Mouse (Mus musculus): ENCODE measurements at regions not wholly inside any gene's neighbourhood (a gene's known extent, or its start where the extent isn't known, plus 50 kb on each side); places are given as distances from the start of the nearest gene placed in this dataset.

- no peak for ATAC-seq
- Histone ChIP-seq H3K4me3 (ENCODE audit: low read length) (no peak overlapping the region), H3K9me3 (ENCODE audit: control insufficient read depth, low read length) (no peaks in the 10 kb centered on the region), H3K27me3 (replicated peaks; ENCODE audit: control insufficient read depth, insufficient read depth, low read length) (no peaks in the 10 kb centered on the region), H3K36me3 (ENCODE audit: control insufficient read depth, insufficient read depth, low read length) (no peaks in the 10 kb centered on the region), H3K4me1 (ENCODE audit: control insufficient read depth, insufficient read depth, low read length) (no peaks in the 10 kb centered on the region), H3K9ac (ENCODE audit: low read depth, low read length) (no peak overlapping the region), H3K27ac (ENCODE audit: low read length) (no peak overlapping the region), H3K4me2 (ENCODE audit: low read depth, low read length) (no peak overlapping the region)
- 67% methylated on average over 4 of the region's 4 CpGs for WGBS
These were observed 1160.3 kb downstream of the 4930447A16Rik start for GRCm38 (mm10) chr15:38585610-38586009.

DNA sequence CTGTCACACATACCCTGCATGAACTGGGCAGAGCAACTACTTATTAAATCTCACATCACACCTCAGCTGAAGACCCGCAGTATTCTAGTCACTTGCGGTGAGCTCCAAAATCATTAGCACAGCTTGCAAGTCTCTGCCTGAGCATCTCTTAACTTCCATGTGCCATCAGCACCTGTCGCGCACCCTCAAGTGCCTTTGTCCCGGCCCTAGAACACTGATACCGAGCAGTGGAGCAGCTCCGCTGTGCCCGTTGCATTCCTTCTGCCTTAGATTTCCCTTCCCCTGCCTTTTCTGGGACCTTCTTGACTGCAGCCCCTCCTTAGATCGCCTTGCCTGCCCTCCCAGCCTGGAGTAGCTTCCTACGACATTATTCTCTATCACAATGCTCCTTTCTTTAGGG, 1161.2 kb downstream of the 4930447A16Rik start:
- 69% methylated on average over 10 of the region's 10 CpGs for WGBS
- Histone ChIP-seq H3K9ac (ENCODE audit: low read depth, low read length) (no peak overlapping the region), H3K27ac (ENCODE audit: low read length) (no peak overlapping the region), H3K4me3 (ENCODE audit: low read length) (no peak overlapping the region), H3K4me1 (ENCODE audit: control insufficient read depth, insufficient read depth, low read length) (no peaks in the 10 kb centered on the region), H3K4me2 (ENCODE audit: low read depth, low read length) (no peak overlapping the region), H3K9me3 (ENCODE audit: control insufficient read depth, low read length) (no peaks in the 10 kb centered on the region), H3K27me3 (replicated peaks; ENCODE audit: control insufficient read depth, insufficient read depth, low read length) (no peaks in the 10 kb centered on the region), H3K36me3 (ENCODE audit: control insufficient read depth, insufficient read depth, low read length) (no peaks in the 10 kb centered on the region)
- no peak for ATAC-seq

GRCm38 (mm10) chr15:38588268-38588667, 1162.9 kb downstream of the 4930447A16Rik start:
- H3K4me2 ChIP-seq (ENCODE audit: low read depth, low read length), result no peak overlapping the region
- no peaks in the 10 kb centered on the region for H3K4me1 ChIP-seq (ENCODE audit: control insufficient read depth, insufficient read depth, low read length)
- H3K27me3 ChIP-seq (replicated peaks; ENCODE audit: control insufficient read depth, insufficient read depth, low read length), result no peaks in the 10 kb centered on the region
- H3K27ac ChIP-seq (ENCODE audit: low read length), result no peak overlapping the region
- 55% methylated on average over 5 of the region's 5 CpGs for WGBS
- H3K4me3 ChIP-seq (ENCODE audit: low read length), result no peak overlapping the region
- H3K9ac ChIP-seq (ENCODE audit: low read depth, low read length), result no peak overlapping the region
- H3K9me3 ChIP-seq (ENCODE audit: control insufficient read depth, low read length), result no peaks in the 10 kb centered on the region
- H3K36me3 ChIP-seq (ENCODE audit: control insufficient read depth, insufficient read depth, low read length), result no peaks in the 10 kb centered on the region
- ATAC-seq, result no peak

DNA sequence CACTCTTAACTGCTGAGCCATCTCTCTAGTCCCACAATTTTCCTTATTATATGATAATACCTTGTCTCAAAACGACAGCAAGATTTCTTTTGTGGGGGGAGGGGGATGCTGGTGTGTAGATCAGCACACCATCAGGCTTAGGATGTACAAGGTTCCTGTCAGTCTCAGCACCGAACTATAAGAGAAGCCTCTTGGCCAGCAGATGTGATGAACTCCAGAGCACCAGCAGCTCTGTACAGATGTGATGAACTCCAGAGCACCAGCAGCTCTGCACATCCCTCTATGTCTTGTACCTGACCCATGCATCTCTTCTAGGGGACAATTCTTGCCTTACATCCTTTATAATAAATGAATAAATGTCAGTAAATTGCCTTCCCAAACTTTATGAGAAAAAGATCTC, 1163.7 kb downstream of the 4930447A16Rik start:
- no peak overlapping the region for H3K4me2 ChIP-seq (ENCODE audit: low read depth, low read length)
- no peaks in the 10 kb centered on the region for H3K9me3 ChIP-seq (ENCODE audit: control insufficient read depth, low read length)
- H3K27me3 ChIP-seq (replicated peaks; ENCODE audit: control insufficient read depth, insufficient read depth, low read length), result no peaks in the 10 kb centered on the region
- H3K27ac ChIP-seq (ENCODE audit: low read length), result no peak overlapping the region
- no peaks in the 10 kb centered on the region for H3K36me3 ChIP-seq (ENCODE audit: control insufficient read depth, insufficient read depth, low read length)
- WGBS, result 46% methylated on average over 2 of the region's 2 CpGs
- no peak overlapping the region for H3K9ac ChIP-seq (ENCODE audit: low read depth, low read length)
- H3K4me3 ChIP-seq (ENCODE audit: low read length), result no peak overlapping the region
- no peaks in the 10 kb centered on the region for H3K4me1 ChIP-seq (ENCODE audit: control insufficient read depth, insufficient read depth, low read length)
- no peak for ATAC-seq

DNA sequence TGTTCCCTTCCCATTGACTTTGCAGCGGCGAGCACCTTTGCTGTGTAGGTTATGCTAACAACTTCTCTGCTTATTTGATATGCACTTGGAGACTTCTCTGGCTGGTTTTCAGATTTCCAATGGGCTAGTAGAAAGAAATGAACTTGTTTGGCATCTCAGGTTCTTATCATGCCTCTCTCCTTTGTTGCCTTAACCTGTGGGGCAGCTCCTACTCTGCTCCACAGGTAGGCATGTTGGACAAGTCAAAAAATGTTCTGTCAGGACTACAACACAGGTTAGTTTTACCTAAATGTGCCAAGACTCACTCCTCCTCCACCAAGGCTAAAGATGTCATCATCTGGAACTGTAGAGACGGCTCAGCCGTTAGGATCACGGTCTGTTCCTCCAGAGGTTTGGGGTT, 1164.3 kb downstream of the 4930447A16Rik start:
- Histone ChIP-seq H3K9ac (ENCODE audit: low read depth, low read length) (no peak overlapping the region), H3K4me1 (ENCODE audit: control insufficient read depth, insufficient read depth, low read length) (no peaks in the 10 kb centered on the region), H3K4me3 (ENCODE audit: low read length) (no peak overlapping the region), H3K27ac (ENCODE audit: low read length) (no peak overlapping the region), H3K4me2 (ENCODE audit: low read depth, low read length) (no peak overlapping the region), H3K36me3 (ENCODE audit: control insufficient read depth, insufficient read depth, low read length) (no peaks in the 10 kb centered on the region), H3K27me3 (replicated peaks; ENCODE audit: control insufficient read depth, insufficient read depth, low read length) (no peaks in the 10 kb centered on the region), H3K9me3 (ENCODE audit: control insufficient read depth, low read length) (no peaks in the 10 kb centered on the region)
- WGBS, result 94% methylated on average over 5 of the region's 5 CpGs
- ATAC-seq, result no peak

DNA sequence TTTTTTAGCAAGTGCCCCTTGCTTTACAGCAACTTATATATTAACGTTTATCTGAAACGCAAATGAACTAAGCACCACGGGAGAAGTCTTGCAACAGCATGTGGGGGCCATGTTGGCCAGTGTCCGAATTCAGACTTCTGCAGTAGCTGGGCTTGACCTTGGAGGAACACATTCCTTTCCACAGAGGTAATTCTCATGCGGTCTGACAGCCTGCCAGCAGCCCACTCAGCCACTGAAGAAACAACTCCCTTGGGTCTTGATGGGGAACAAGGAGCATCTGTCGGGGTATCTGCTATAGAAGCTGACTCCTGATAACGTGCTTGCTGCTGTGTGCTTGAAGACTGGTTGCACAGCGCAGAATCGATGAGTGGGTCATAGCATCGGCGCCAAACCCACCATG, 1168.7 kb downstream of the 4930447A16Rik start:
- no peak for ATAC-seq
- H3K9ac ChIP-seq (ENCODE audit: low read depth, low read length), result no peak overlapping the region
- H3K4me2 ChIP-seq (ENCODE audit: low read depth, low read length), result no peak overlapping the region
- 67% methylated on average over 11 of the region's 11 CpGs for WGBS
- H3K4me1 ChIP-seq (ENCODE audit: control insufficient read depth, insufficient read depth, low read length), result no peaks in the 10 kb centered on the region
- no peak overlapping the region for H3K4me3 ChIP-seq (ENCODE audit: low read length)
- H3K9me3 ChIP-seq (ENCODE audit: control insufficient read depth, low read length), result no peaks in the 10 kb centered on the region
- no peak overlapping the region for H3K27ac ChIP-seq (ENCODE audit: low read length)
- no peaks in the 10 kb centered on the region for H3K36me3 ChIP-seq (ENCODE audit: control insufficient read depth, insufficient read depth, low read length)
- H3K27me3 ChIP-seq (replicated peaks; ENCODE audit: control insufficient read depth, insufficient read depth, low read length), result no peaks in the 10 kb centered on the region

DNA sequence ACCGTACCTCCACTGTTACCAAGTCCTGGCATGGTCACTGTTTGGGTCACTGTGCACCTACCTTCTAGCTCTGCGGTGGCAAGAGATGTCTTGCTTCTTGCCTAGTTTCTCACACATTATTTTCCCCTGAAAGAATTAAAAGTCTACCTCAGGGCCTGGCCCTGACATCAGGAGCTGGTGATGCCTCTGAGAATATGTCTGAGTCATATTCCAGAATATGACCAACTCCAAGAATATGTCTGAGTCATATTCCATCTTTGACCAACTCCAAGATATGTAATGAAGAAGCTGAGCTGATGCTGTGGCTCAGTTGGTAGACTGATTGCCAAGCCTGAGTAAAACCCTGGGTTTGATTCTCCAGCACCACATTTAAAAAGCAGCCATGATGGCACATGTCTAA, 1169.4 kb downstream of the 4930447A16Rik start:
- no peak overlapping the region for H3K4me3 ChIP-seq (ENCODE audit: low read length)
- WGBS, result 93% methylated on average over 2 of the region's 2 CpGs
- no peaks in the 10 kb centered on the region for H3K4me1 ChIP-seq (ENCODE audit: control insufficient read depth, insufficient read depth, low read length)
- no peak for ATAC-seq
- no peaks in the 10 kb centered on the region for H3K27me3 ChIP-seq (replicated peaks; ENCODE audit: control insufficient read depth, insufficient read depth, low read length)
- no peak overlapping the region for H3K27ac ChIP-seq (ENCODE audit: low read length)
- H3K9ac ChIP-seq (ENCODE audit: low read depth, low read length), result no peak overlapping the region
- H3K4me2 ChIP-seq (ENCODE audit: low read depth, low read length), result no peak overlapping the region
- no peaks in the 10 kb centered on the region for H3K9me3 ChIP-seq (ENCODE audit: control insufficient read depth, low read length)
- H3K36me3 ChIP-seq (ENCODE audit: control insufficient read depth, insufficient read depth, low read length), result no peaks in the 10 kb centered on the region

DNA sequence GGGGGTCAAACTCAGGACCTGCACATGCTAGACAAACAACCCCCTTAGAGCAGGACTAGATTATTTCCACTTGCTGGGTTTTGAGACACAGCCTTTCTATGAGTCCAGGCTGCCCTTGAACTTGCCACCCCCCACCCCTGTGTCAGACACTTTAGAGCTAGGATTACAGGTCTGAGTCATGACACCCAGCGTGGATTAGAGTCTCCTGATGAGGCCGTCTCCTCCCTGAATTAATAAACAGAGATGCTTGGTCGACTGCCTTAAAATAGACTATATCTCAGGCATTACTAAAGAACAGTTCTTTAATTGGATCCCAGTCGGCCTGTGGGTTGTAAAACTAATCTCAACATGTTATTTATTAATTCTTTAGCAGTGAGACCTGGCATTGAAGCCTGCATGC, 1170.5 kb downstream of the 4930447A16Rik start:
- no peaks in the 10 kb centered on the region for H3K4me1 ChIP-seq (ENCODE audit: control insufficient read depth, insufficient read depth, low read length)
- H3K4me3 ChIP-seq (ENCODE audit: low read length), result no peak overlapping the region
- no peak overlapping the region for H3K27ac ChIP-seq (ENCODE audit: low read length)
- 43% methylated on average over 4 of the region's 4 CpGs for WGBS
- no peaks in the 10 kb centered on the region for H3K27me3 ChIP-seq (replicated peaks; ENCODE audit: control insufficient read depth, insufficient read depth, low read length)
- H3K9me3 ChIP-seq (ENCODE audit: control insufficient read depth, low read length), result no peaks in the 10 kb centered on the region
- H3K9ac ChIP-seq (ENCODE audit: low read depth, low read length), result no peak overlapping the region
- no peaks in the 10 kb centered on the region for H3K36me3 ChIP-seq (ENCODE audit: control insufficient read depth, insufficient read depth, low read length)
- ATAC-seq, result no peak
- H3K4me2 ChIP-seq (ENCODE audit: low read depth, low read length), result no peak overlapping the region

- ATAC-seq, result no peak
- Histone ChIP-seq H3K27ac (ENCODE audit: low read length) (no peak overlapping the region), H3K4me1 (ENCODE audit: control insufficient read depth, insufficient read depth, low read length) (0 out of 2 replicates have a peak, but pooled peaks cover 2% of the 10 kb centered on the region), H3K9ac (ENCODE audit: low read depth, low read length) (no peak overlapping the region), H3K36me3 (ENCODE audit: control insufficient read depth, insufficient read depth, low read length) (no peaks in the 10 kb centered on the region), H3K9me3 (ENCODE audit: control insufficient read depth, low read length) (no peaks in the 10 kb centered on the region), H3K4me3 (ENCODE audit: low read length) (no peak overlapping the region), H3K27me3 (replicated peaks; ENCODE audit: control insufficient read depth, insufficient read depth, low read length) (no peaks in the 10 kb centered on the region), H3K4me2 (ENCODE audit: low read depth, low read length) (no peak overlapping the region)
- WGBS, result 69% methylated on average over 3 of the region's 3 CpGs
These were observed 1172.1 kb downstream of the 4930447A16Rik start for GRCm38 (mm10) chr15:38597458-38597857.

- 90% methylated on average over 7 of the region's 7 CpGs for WGBS
These were observed 1176.1 kb downstream of the 4930447A16Rik start for GRCm38 (mm10) chr15:38601436-38601835.

More at GRCm38 (mm10) chr15:38601436-38601835, 1176.1 kb downstream of the 4930447A16Rik start:
- no peak overlapping the region for H3K27ac ChIP-seq (ENCODE audit: low read length)
- no peaks in the 10 kb centered on the region for H3K27me3 ChIP-seq (replicated peaks; ENCODE audit: control insufficient read depth, insufficient read depth, low read length)
- H3K4me2 ChIP-seq (ENCODE audit: low read depth, low read length), result no peak overlapping the region
- H3K4me3 ChIP-seq (ENCODE audit: low read length), result no peak overlapping the region
- H3K9ac ChIP-seq (ENCODE audit: low read depth, low read length), result no peak overlapping the region
- no peaks in the 10 kb centered on the region for H3K9me3 ChIP-seq (ENCODE audit: control insufficient read depth, low read length)
- H3K36me3 ChIP-seq (ENCODE audit: control insufficient read depth, insufficient read depth, low read length), result no peaks in the 10 kb centered on the region
- no peak for ATAC-seq
- H3K4me1 ChIP-seq (ENCODE audit: control insufficient read depth, insufficient read depth, low read length), result 0 out of 2 replicates have a peak, but pooled peaks cover 3% of the 10 kb centered on the region

All from intestine, embryonic 16.5 days (tissue).